Mouse (Mus musculus) cerebellum, adult 2 months (tissue): ENCODE data around the gene Tdgf1.

Experiments used
- CTCF ChIP-seq: fragments of 200-500 bp; IDR thresholded peaks from 2 replicates; pipeline ENCODE4 v1.5.1; 2011; ENCODE audit warnings: low read depth, mild to moderate bottlenecking, control low read depth, low read length, moderate library complexity, borderline replicate concordance; ENCODE audit not compliant: insufficient read depth
- POLR2A ChIP-seq: fragments of 200-500 bp; IDR thresholded peaks from 2 replicates; pipeline ENCODE4 v1.6.1; 2011; ENCODE audit warnings: low read length, control low read depth, borderline replicate concordance; ENCODE audit not compliant: insufficient read depth

DNA sequence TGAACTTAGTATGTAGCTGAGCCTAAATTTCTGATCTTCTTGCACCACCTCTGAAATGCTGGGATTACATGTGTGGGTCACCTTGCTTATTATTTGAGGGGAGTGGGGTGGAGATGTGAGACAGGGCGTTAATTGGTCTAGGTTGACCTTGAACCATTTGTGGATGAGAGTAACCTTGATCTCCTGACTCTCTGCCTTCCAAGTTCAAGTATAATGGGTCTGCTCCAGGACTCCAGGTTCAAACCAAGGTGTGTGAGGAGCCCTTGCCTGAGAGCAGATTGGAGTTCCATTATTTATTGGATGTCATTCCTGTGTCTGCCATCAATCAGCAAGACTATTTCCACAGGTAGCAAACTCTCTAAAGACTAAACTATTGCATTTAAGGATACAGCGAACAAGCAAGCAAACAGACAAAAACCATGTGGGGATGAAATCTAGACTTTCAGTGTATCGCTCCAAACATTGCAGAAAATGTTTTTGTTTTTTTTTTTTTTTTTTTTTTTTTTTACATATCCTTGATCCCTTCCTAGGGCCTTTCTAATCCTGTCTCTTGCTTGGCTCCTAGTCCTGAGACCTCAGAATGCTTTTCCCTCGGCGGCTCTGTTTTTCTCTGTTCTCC is 7.1 kb upstream of the Tdgf1 start:
- TF ChIP-seq CTCF (no peak), POLR2A (no peak)
